Mouse (Mus musculus): ENCODE measurements around the gene Aak1. TPM values are rescaled to one million over a fixed set of nuclear protein-coding genes. Genes with fewer than 3 reads are reported as not detected.

The Aak1 gene
- polyA plus RNA-seq, 1 experiment from 2014 or later, result 33.5 TPM

DNA sequence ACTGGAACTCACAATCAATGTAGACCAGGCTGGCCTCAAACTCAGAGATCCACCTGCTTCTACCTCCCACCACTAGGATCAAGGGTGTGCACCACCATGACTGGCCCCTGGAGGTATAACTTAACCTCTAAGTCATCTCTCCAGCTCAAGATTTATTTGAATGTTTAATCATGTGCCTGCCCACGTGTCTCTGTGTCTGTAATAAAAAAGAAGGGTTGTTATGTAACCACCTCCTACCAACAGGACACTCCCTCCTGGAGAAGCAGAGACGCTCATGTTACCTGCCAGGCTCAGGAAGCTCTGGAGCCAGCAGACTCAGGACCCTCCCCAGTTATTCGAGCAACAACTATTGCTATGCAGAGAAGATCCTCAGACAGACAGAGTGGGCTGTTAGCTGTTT, 7.4 kb upstream of the Aak1 start:
- 62% methylated on average over 3 of the region's 3 CpGs for WGBS
- H3K27me3 ChIP-seq (replicated peaks), result no peaks in the 10 kb centered on the region
- H3K36me3 ChIP-seq, result no peaks in the 10 kb centered on the region
- H3K4me2 ChIP-seq, result no peak overlapping the region
- H3K9me3 ChIP-seq (replicated peaks), result no peaks in the 10 kb centered on the region
- no peak for ATAC-seq (ENCODE audit: insufficient number of reproducible peaks, low FRiP score)
- H3K4me3 ChIP-seq, result no peak overlapping the region
- no peak overlapping the region for H3K27ac ChIP-seq (ENCODE audit: poor library complexity, severe bottlenecking)
- no peak overlapping the region for H3K9ac ChIP-seq
- no peaks in the 10 kb centered on the region; the same call in 1 of the 2 replicates for H3K4me1 ChIP-seq (replicated peaks)

DNA sequence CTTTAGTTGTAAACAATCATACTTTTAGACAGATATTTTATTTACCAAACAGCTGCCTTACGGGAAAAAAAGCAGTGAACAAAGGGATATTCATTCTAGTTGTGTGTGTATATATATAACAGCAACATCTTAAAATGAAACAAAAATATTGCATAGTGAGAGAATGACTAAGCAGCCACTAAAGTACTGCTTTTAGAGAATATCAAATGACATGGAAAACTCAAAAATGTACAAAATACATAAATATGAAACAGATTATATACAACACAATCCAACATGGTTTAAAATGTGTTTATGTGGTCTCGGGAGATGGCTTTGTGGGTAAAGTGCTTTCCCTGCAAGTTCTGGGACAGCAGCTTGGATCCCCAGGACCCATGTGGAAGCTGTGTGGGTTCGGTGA, 5.7 kb upstream of the Aak1 start:
- WGBS, result 71% methylated on average over 3 of the region's 3 CpGs
- ATAC-seq (ENCODE audit: insufficient number of reproducible peaks, low FRiP score), result no peak
- no peaks in the 10 kb centered on the region for H3K36me3 ChIP-seq
- H3K27ac ChIP-seq (ENCODE audit: poor library complexity, severe bottlenecking), result no peak overlapping the region
- H3K27me3 ChIP-seq (replicated peaks), result no peaks in the 10 kb centered on the region
- H3K4me1 ChIP-seq (replicated peaks), result peaks cover 8% of the 10 kb centered on the region
- H3K9me3 ChIP-seq (replicated peaks), result no peaks in the 10 kb centered on the region
- no peak overlapping the region for H3K9ac ChIP-seq
- no peak overlapping the region for H3K4me3 ChIP-seq
- H3K4me2 ChIP-seq, result no peak overlapping the region

DNA sequence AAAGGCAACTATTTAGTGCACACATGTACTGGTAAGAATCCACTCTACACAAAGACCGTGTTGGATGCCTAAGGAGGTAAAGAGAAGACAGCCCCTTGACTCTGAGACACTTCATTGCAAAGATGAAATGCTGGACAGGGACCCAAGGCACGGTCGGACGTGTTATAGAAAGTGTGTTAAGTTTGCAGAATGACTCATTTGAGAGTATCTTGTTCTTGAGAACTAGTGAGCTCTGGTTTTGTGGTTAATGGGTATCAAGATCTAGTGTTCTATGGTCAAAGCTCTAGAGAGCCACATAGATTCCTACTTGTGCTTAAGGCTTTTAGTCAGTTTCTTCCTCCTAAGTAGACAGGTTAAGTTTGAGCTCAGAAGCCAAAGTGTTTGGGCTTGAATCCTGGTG, 2.9 kb upstream of the Aak1 start:
- no peak overlapping the region for H3K9ac ChIP-seq
- H3K9me3 ChIP-seq (replicated peaks), result no peaks in the 10 kb centered on the region
- no peak overlapping the region for H3K4me3 ChIP-seq
- no peak for ATAC-seq (ENCODE audit: insufficient number of reproducible peaks, low FRiP score)
- no peak overlapping the region for H3K4me2 ChIP-seq
- 85% methylated on average over 4 of the region's 4 CpGs for WGBS
- H3K36me3 ChIP-seq, result no peaks in the 10 kb centered on the region
- no peak overlapping the region for H3K27ac ChIP-seq (ENCODE audit: poor library complexity, severe bottlenecking)
- H3K27me3 ChIP-seq (replicated peaks), result no peaks in the 10 kb centered on the region
- H3K4me1 ChIP-seq (replicated peaks), result peaks cover 16% of the 10 kb centered on the region

DNA sequence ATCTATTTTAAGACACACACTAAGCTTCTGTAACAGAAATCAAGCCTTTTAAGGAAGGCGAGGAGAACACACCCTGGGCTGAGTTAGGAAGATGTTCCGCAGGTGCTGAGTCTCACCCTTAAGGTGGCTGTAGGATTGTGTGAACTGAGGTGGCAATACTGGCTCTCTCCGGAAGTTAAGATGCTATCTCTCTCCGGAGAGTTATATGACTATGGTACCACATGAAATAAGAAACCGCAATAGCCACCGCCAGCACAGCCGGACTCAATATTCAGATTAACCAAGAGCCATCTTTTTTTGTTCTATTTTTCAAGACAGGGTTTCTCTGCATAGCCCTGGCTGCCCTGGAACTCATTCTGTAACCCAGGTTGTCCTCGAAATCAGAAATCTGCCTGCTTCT, 1.5 kb upstream of the Aak1 start:
- Histone ChIP-seq H3K4me3 (no peak overlapping the region), H3K27me3 (replicated peaks) (no peaks in the 10 kb centered on the region), H3K36me3 (no peaks in the 10 kb centered on the region), H3K9me3 (replicated peaks) (no peaks in the 10 kb centered on the region), H3K4me1 (replicated peaks) (peaks cover 29% of the 10 kb centered on the region), H3K9ac (no peak overlapping the region; the same call in 1 of the 2 replicates), H3K27ac (ENCODE audit: poor library complexity, severe bottlenecking) (no peak overlapping the region), H3K4me2 (peak overlapping the region; percentile 92)
- WGBS, result 90% methylated on average over 8 of the region's 8 CpGs
- no peak for ATAC-seq (ENCODE audit: insufficient number of reproducible peaks, low FRiP score)

DNA sequence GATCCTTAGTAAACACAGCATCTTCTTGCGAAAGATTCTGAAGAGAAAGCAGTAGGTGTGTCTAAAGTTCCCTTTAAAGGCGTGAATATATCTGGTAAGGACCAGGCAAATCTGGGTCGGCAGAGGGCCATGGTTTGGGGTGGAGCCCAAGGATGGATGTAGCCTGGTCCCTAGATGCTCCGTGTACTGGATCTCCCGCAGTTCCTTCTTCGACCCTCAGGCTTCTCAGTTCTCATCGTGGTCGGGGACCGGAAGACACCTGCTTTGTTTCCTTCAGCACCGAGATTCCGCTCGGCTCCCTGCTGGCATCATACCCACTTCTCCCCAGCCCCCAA, 770 bp upstream of the Aak1 start:
- H3K36me3 ChIP-seq, result peaks cover 4% of the 10 kb centered on the region
- peak overlapping the region; percentile 92 for H3K4me2 ChIP-seq
- H3K27me3 ChIP-seq (replicated peaks), result no peaks in the 10 kb centered on the region
- peak; percentile 23 for ATAC-seq (ENCODE audit: insufficient number of reproducible peaks, low FRiP score)
- WGBS, result 1% methylated on average over 12 of the region's 12 CpGs
- H3K9ac ChIP-seq, result peak overlapping the region; percentile 93
- H3K9me3 ChIP-seq (replicated peaks), result no peaks in the 10 kb centered on the region
- peaks cover 35% of the 10 kb centered on the region for H3K4me1 ChIP-seq (replicated peaks)
- peak overlapping the region; percentile 97 for H3K27ac ChIP-seq (ENCODE audit: poor library complexity, severe bottlenecking)
- H3K4me3 ChIP-seq, result peak overlapping the region; percentile 93

DNA sequence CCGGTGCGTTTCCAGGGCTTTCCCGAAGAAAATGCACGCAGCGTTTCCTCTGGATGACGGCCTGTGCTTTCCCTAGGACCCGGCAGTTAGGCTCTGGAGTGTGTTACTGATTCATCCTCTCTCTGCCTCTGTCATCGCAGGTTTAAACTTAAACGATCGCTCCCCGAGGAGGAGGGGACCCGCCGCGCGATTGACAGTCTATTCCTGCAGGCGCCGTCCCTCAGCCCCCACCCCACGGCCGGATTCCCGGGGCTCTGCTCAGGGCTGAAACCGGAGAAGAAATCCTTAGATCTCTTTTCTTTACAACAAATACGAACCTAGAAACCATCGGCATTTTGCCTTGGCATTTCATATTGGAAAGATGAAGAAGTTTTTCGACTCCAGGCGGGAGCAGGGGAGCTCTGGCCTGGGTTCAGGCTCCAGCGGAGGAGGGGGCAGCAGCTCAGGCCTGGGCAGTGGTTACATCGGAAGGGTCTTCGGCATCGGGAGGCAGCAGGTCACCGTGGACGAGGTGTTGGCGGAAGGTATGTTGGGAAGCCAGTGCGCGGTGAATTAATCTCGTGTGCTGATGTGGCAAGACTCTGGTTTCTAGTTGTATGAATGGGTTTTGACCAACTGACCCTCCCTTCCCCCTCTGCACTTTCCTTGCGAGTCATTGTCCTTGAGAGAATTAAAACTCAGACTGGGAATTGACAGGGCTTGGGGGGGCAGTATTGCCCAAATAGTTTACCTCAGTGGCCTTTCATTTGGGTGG, 552 bp downstream of the Aak1 start:
- Histone ChIP-seq H3K36me3 (peaks cover 11% of the 10 kb centered on the region), H3K27me3 (replicated peaks) (no peaks in the 10 kb centered on the region), H3K4me3 (peak overlapping the region; percentile 93), H3K9me3 (replicated peaks) (no peaks in the 10 kb centered on the region), H3K27ac (ENCODE audit: poor library complexity, severe bottlenecking) (peak overlapping the region; percentile 97), H3K4me1 (replicated peaks) (peaks cover 48% of the 10 kb centered on the region), H3K4me2 (peak overlapping the region; percentile 92), H3K9ac (peak overlapping the region; percentile 93)
- WGBS, result under 1% methylated on average over 36 of the region's 36 CpGs
- peak; percentile 62 for ATAC-seq (ENCODE audit: insufficient number of reproducible peaks, low FRiP score)

DNA sequence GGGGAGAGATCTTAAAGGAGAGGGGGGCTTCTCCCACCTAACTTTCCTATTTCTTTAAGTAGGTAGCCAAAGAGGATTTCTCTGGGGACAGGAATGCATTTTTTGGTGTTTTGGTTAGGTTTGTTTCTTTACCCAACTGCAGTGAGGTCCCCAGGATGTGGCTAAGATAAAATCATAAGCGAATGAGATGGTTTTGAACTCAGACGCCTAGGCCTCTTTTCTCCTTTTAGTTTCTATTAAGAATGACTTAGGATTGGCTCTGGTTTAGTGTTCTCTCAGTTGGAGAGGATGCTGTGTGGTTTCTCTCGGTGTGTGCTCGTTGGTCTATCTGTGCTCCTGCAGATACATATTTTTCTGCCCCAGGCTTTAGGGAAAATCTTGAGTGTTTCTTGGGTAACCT, 1.3 kb downstream of the Aak1 start:
- peak overlapping the region; percentile 97 for H3K27ac ChIP-seq (ENCODE audit: poor library complexity, severe bottlenecking)
- peak overlapping the region; percentile 92 for H3K4me2 ChIP-seq
- no peak for ATAC-seq (ENCODE audit: insufficient number of reproducible peaks, low FRiP score)
- peaks cover 11% of the 10 kb centered on the region for H3K36me3 ChIP-seq
- peaks cover 55% of the 10 kb centered on the region for H3K4me1 ChIP-seq (replicated peaks)
- no peaks in the 10 kb centered on the region for H3K27me3 ChIP-seq (replicated peaks)
- no peaks in the 10 kb centered on the region for H3K9me3 ChIP-seq (replicated peaks)
- H3K9ac ChIP-seq, result peak overlapping the region; percentile 93
- H3K4me3 ChIP-seq, result peak overlapping the region; percentile 93
- 14% methylated on average over 4 of the region's 4 CpGs for WGBS

DNA sequence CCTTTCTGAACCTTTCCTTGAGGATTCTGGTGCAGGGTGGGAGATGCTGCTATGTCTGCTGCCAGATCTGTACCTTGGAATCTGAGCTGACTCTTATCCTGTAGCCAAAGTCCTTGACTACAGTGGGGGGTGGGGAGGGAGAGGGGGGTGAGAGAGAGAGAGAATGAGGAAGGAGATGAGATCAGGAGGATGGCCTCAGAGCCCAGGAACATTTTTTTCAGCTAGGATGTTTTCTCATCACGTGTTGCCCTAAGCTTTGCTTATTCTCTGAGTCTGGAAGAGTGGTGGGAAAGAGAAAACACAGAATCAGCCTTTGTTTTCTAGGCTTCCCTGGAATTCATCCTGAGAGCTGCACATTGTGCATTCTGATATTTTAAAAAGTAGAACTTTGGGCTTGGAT, 2.2 kb downstream of the Aak1 start:
- no peak for ATAC-seq (ENCODE audit: insufficient number of reproducible peaks, low FRiP score)
- WGBS, result 3% methylated on average over 1 of the region's 1 CpGs

DNA sequence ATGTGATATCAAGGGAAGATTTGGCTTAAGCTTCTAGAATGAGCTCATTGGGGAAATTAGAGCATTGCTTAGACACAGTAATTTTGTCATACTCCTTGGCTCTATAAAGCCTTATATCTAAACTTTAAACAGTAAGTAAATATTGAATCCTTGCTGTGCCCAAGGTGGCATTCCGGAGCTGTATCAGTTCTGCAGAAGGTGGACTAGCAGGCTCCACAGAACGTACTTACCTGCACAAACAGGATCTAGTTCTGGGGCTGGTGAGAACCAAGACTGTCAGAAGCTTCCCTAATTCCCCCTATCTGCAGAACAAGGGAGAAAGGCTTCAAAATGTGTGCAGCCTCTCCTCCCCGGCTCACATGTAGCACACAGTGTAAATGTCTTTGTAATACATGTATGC, 4.6 kb downstream of the Aak1 start:
- no peaks in the 10 kb centered on the region for H3K27me3 ChIP-seq (replicated peaks)
- no peak for ATAC-seq (ENCODE audit: insufficient number of reproducible peaks, low FRiP score)
- H3K4me2 ChIP-seq, result no peak overlapping the region
- H3K4me3 ChIP-seq, result no peak overlapping the region
- H3K4me1 ChIP-seq (replicated peaks), result peaks cover 64% of the 10 kb centered on the region
- WGBS, result 89% methylated on average over 3 of the region's 3 CpGs
- H3K36me3 ChIP-seq, result peaks cover 22% of the 10 kb centered on the region
- H3K9me3 ChIP-seq (replicated peaks), result no peaks in the 10 kb centered on the region
- H3K27ac ChIP-seq (ENCODE audit: poor library complexity, severe bottlenecking), result no peak overlapping the region
- no peak overlapping the region for H3K9ac ChIP-seq

More for the DNA sequence above, 2.2 kb downstream of the Aak1 start:
- Histone ChIP-seq H3K4me2 (peak overlapping the region; percentile 92), H3K36me3 (peaks cover 15% of the 10 kb centered on the region), H3K27me3 (replicated peaks) (no peaks in the 10 kb centered on the region), H3K9me3 (replicated peaks) (no peaks in the 10 kb centered on the region), H3K4me3 (peak overlapping the region; percentile 93), H3K4me1 (replicated peaks) (peaks cover 61% of the 10 kb centered on the region), H3K27ac (ENCODE audit: poor library complexity, severe bottlenecking) (peak overlapping the region; percentile 30; the same call in 1 of the 2 replicates), H3K9ac (peak overlapping the region; percentile 93)

DNA sequence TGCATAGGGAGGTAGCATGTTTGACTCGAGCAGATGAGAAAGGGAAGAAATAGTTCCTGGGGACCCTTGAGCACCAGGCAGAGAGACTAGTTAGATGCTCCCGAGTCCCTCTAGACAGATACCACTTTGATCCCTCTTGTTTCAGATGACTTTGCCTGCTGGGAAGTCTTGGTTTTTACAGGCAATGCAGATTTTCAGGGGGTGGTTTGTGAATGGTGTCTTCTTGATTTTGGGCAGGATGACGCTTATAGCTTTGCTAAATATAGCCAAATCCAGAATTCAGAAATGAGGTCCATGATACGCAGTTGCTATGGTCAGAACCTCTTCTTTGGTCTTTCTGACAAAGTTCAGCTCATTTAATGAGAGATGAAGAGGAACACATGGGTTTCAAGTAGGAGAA, 5.6 kb downstream of the Aak1 start:
- H3K36me3 ChIP-seq, result peaks cover 31% of the 10 kb centered on the region
- H3K4me3 ChIP-seq, result no peak overlapping the region
- peaks cover 64% of the 10 kb centered on the region for H3K4me1 ChIP-seq (replicated peaks)
- ATAC-seq (ENCODE audit: insufficient number of reproducible peaks, low FRiP score), result no peak
- no peak overlapping the region for H3K4me2 ChIP-seq
- H3K9me3 ChIP-seq (replicated peaks), result no peaks in the 10 kb centered on the region
- H3K27me3 ChIP-seq (replicated peaks), result no peaks in the 10 kb centered on the region
- 82% methylated on average over 4 of the region's 4 CpGs for WGBS
- no peak overlapping the region for H3K9ac ChIP-seq
- no peak overlapping the region for H3K27ac ChIP-seq (ENCODE audit: poor library complexity, severe bottlenecking)

DNA sequence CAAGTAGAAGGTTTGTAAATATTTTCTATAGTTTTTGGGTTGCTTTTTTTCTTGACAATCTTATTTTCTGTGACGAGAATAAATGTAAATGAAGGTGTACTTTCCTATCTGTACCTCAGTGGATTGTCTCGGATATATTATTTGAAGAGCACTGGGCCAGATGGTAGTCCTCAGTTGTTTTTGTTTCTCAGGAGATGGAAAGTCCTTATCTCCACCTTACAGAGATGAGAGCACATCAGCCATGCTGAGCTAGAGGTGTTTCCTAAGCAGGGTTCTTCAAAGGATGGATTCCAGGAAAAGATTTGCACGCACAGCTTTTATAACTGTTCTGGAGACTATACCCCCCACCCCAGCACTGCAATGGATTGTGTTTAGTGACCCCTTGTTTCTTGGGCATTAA, 9.3 kb downstream of the Aak1 start:
- 0 out of 2 replicates have a peak, but pooled peaks cover 4% of the 10 kb centered on the region for H3K9me3 ChIP-seq (replicated peaks)
- no peak overlapping the region for H3K27ac ChIP-seq (ENCODE audit: poor library complexity, severe bottlenecking)
- H3K27me3 ChIP-seq (replicated peaks), result no peaks in the 10 kb centered on the region
- no peak overlapping the region for H3K4me3 ChIP-seq
- H3K4me2 ChIP-seq, result no peak overlapping the region
- no peak overlapping the region for H3K9ac ChIP-seq
- WGBS, result 58% methylated on average over 3 of the region's 3 CpGs
- H3K4me1 ChIP-seq (replicated peaks), result peaks cover 38% of the 10 kb centered on the region
- peaks cover 47% of the 10 kb centered on the region for H3K36me3 ChIP-seq
- 0 out of 2 replicates have a peak, but pooled peaks have one; percentile 61 for ATAC-seq (ENCODE audit: insufficient number of reproducible peaks, low FRiP score)

Data from heart, embryonic 12.5 days (tissue).